Mouse (Mus musculus): ENCODE data around the gene Nos3. TPM values are rescaled to one million over a fixed set of nuclear protein-coding genes. Genes with fewer than 3 reads are reported as not detected.

Gene Nos3
- total and polyA plus RNA-seq, 3 experiments, result 0.30 to 0.36 (median 0.31) TPM

DNA sequence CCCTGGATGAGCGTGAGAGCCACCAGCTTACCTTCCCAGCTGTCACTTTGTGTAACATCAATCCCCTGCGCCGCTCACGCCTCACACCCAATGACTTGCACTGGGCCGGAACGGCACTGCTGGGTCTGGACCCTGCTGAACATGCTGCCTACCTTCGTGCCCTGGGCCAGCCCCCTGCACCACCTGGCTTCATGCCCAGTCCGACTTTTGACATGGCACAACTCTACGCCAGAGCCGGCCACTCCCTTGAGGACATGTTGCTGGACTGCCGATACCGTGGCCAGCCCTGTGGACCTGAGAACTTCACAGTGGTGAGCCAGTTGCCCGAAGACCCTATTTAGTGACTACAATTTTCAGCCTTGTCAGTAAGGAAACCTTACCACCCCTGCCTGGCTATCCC lies 49.3 kb downstream of the Nos3 start:
- H3K27me3 ChIP-seq (replicated peaks), result no peaks in the 10 kb centered on the region
- no peaks in the 10 kb centered on the region; a peak in 1 of 4 replicates for H3K4me1 ChIP-seq (ENCODE audit: control insufficient read depth in 1 of 2, insufficient read depth in 2 of 2)
- TF ChIP-seq POLR2A (IDR thresholded peaks at IDR 0.05; ENCODE audit: low read depth, low read length) (no peak), KAT2A (IDR thresholded peaks at IDR 0.05; ENCODE audit: insufficient replicate concordance, low read length) (no peak), USF1 (IDR thresholded peaks at IDR 0.05; ENCODE audit: low read depth, low read length) (no peak), CHD1 (IDR thresholded peaks at IDR 0.05; ENCODE audit: low read depth, low read length) (no peak), E2F4 (IDR thresholded peaks at IDR 0.05; ENCODE audit: insufficient replicate concordance, low read depth, low read length) (no peak), JUND (conservative IDR thresholded peaks at IDR 0.05; ENCODE audit: low read depth, low read length) (no peak), JUN (IDR thresholded peaks at IDR 0.05; ENCODE audit: insufficient read depth, low read depth, low read length) (no peak), SMC3 (IDR thresholded peaks at IDR 0.05; ENCODE audit: low read depth, low read length) (no peak), MYC (IDR thresholded peaks at IDR 0.05; ENCODE audit: low read depth, low read length) (no peak), ZMIZ1 (IDR thresholded peaks at IDR 0.05; ENCODE audit: low read depth, low read length) (no peak), MAZ (IDR thresholded peaks at IDR 0.05; ENCODE audit: low read depth, low read length) (no peak), MEF2A (IDR thresholded peaks at IDR 0.05; ENCODE audit: borderline replicate concordance, low read depth, low read length) (no peak), ZNF384 (IDR thresholded peaks at IDR 0.05; ENCODE audit: low read depth, low read length) (no peak), UBTF (IDR thresholded peaks at IDR 0.05; ENCODE audit: low read depth, low read length) (no peak), EP300 (IDR thresholded peaks at IDR 0.05; ENCODE audit: low read length) (no peak), MAFK (IDR thresholded peaks at IDR 0.05; ENCODE audit: insufficient replicate concordance, low read length) (no peak)
- H3K4me2 ChIP-seq (ENCODE audit: insufficient read depth, low read depth, poor library complexity, severe bottlenecking), result no peak overlapping the region
- no peak overlapping the region for H3K27ac ChIP-seq (ENCODE audit: insufficient read depth, low read depth)
- H3K9ac ChIP-seq (ENCODE audit: insufficient read depth, low read depth), result no peak overlapping the region
- no peak overlapping the region for H3K4me3 ChIP-seq (replicated peaks in 1 of 3; ENCODE audit: low read depth in 2 of 3, low read length in 2 of 3, poor library complexity in 1 of 3)
- no peak for DNase-seq (ENCODE audit: extremely low read depth)
- in situ Hi-C loops (cut with MboI; ENCODE audit: low pct_ligation_motif_present, low pct_unique_long_range_greater_than_20kb, low sequenced_read_pairs) (no loop called here), dilution Hi-C loops (cut with MboI; ENCODE audit: extremely low pct_ligation_motif_present, extremely low pct_unique_long_range_greater_than_20kb, low sequenced_read_pairs) (no loop called here)
- peaks cover 3 to 52% of the 10 kb centered on the region in 2 experiments for H3K36me3 ChIP-seq (replicated peaks in 1 of 2; ENCODE audit: control insufficient read depth in 1 of 2, insufficient read depth in 1 of 2, low read length in 1 of 2)
- H3K9me3 ChIP-seq (replicated peaks; ENCODE audit: low read length), result no peaks in the 10 kb centered on the region
- H3K79me2 ChIP-seq (replicated peaks; ENCODE audit: control insufficient read depth, extremely low read depth, insufficient read depth, poor library complexity, severe bottlenecking), result no peaks in the 10 kb centered on the region

DNA sequence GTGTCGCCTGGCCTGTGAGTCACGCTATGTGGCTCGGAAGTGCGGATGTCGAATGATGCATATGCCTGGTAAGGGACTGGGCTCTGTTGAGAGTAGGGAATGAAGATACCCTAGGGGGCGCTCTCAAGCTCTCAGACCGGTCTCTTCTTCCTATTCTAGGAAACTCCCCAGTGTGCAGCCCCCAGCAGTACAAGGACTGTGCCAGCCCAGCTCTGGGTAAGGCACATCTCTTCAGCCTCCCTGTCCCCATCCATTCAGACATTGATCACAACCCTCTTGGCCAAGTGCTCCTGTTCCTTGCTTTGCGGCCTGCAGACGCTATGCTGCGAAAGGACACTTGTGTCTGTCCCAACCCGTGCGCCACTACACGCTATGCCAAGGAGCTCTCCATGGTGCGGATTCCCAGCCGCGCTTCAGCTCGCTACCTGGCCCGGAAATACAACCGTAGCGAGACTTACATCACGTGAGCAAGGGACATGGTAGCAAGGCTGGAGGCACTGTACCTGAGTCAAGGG lies 51.7 kb downstream of the Nos3 start:
- Histone ChIP-seq H3K36me3 (replicated peaks in 1 of 2; ENCODE audit: control insufficient read depth in 1 of 2, insufficient read depth in 1 of 2, low read length in 1 of 2) (peaks cover 14 to 54% of the 10 kb centered on the region in 2 experiments), H3K4me2 (ENCODE audit: insufficient read depth, low read depth, poor library complexity, severe bottlenecking) (no peak overlapping the region), H3K9ac (ENCODE audit: insufficient read depth, low read depth) (no peak overlapping the region), H3K9me3 (replicated peaks; ENCODE audit: low read length) (no peaks in the 10 kb centered on the region), H3K4me1 (ENCODE audit: control insufficient read depth in 1 of 2, insufficient read depth in 2 of 2) (no peaks in the 10 kb centered on the region; a peak in 1 of 4 replicates), H3K27ac (ENCODE audit: insufficient read depth, low read depth) (no peak overlapping the region), H3K4me3 (replicated peaks in 1 of 3; ENCODE audit: low read depth in 2 of 3, low read length in 2 of 3, poor library complexity in 1 of 3) (no peak overlapping the region), H3K79me2 (replicated peaks; ENCODE audit: control insufficient read depth, extremely low read depth, insufficient read depth, poor library complexity, severe bottlenecking) (no peaks in the 10 kb centered on the region), H3K27me3 (replicated peaks) (no peaks in the 10 kb centered on the region)
- dilution Hi-C loops (cut with MboI; ENCODE audit: extremely low pct_ligation_motif_present, extremely low pct_unique_long_range_greater_than_20kb, low sequenced_read_pairs), result no loop called here
- peak; percentile 65 for DNase-seq (ENCODE audit: extremely low read depth)
- no peak for TF ChIP-seq TCF12 (IDR thresholded peaks at IDR 0.05; ENCODE audit: low read depth, low read length)
- TF ChIP-seq ZNF384 (IDR thresholded peaks at IDR 0.05; ENCODE audit: low read depth, low read length), result no peak
- TF ChIP-seq CHD1 (IDR thresholded peaks at IDR 0.05; ENCODE audit: low read depth, low read length), result no peak
- TF ChIP-seq BHLHE40 (IDR thresholded peaks at IDR 0.05; ENCODE audit: low read depth, low read length), result no peak
- no peak for TF ChIP-seq MEF2A (IDR thresholded peaks at IDR 0.05; ENCODE audit: borderline replicate concordance, low read depth, low read length)
- no peak for TF ChIP-seq POLR2A (IDR thresholded peaks at IDR 0.05; ENCODE audit: low read depth, low read length)
- no peak for TF ChIP-seq USF2 (conservative IDR thresholded peaks at IDR 0.05; ENCODE audit: low read depth, low read length)
- peak; percentile 41 to 71 for TF ChIP-seq CTCF (conservative IDR thresholded peaks at IDR 0.05 in 1 of 2, IDR thresholded peaks at IDR 0.05 in 1 of 2; ENCODE audit: low read depth in 2 of 2, low read length in 2 of 2)
- TF ChIP-seq MAX (IDR thresholded peaks at IDR 0.05; ENCODE audit: low read length), result no peak
- no peak for TF ChIP-seq KAT2A (IDR thresholded peaks at IDR 0.05; ENCODE audit: insufficient replicate concordance, low read length)
- TF ChIP-seq E2F4 (IDR thresholded peaks at IDR 0.05; ENCODE audit: insufficient replicate concordance, low read depth, low read length), result no peak
- TF ChIP-seq SMC3 (IDR thresholded peaks at IDR 0.05; ENCODE audit: low read depth, low read length), result peak; percentile 55
- no peak for TF ChIP-seq POLR2AphosphoS2 (IDR thresholded peaks at IDR 0.05; ENCODE audit: low read depth, low read length)
- TF ChIP-seq NRF1 (IDR thresholded peaks at IDR 0.05; ENCODE audit: low read depth, low read length), result no peak
- TF ChIP-seq RAD21 (IDR thresholded peaks at IDR 0.05; ENCODE audit: low read depth, low read length), result peak; percentile 51
- in situ Hi-C loops (cut with MboI; ENCODE audit: low pct_ligation_motif_present, low pct_unique_long_range_greater_than_20kb, low sequenced_read_pairs), result no loop called here

Data from CH12.LX (cell line).